Mouse (Mus musculus): Measurements from ENCODE around the gene Ubn2.

GRCm38 (mm10) chr6:38523851-38524250, 90.1 kb downstream of the Ubn2 start:
- no peak for TF ChIP-seq ZKSCAN1 (IDR thresholded peaks at IDR 0.05; ENCODE audit: low read depth, low read length)
- TF ChIP-seq CTCF (IDR thresholded peaks at IDR 0.05 in 2 of 3, conservative IDR thresholded peaks at IDR 0.05 in 1 of 3; ENCODE audit: control insufficient read depth in 1 of 3, insufficient read depth in 1 of 3, low read depth in 2 of 3, low read length in 3 of 3, poor library complexity in 1 of 3, severe bottlenecking in 1 of 3): no peak

Measured in MEL (cell line).